Mouse (Mus musculus) B cell, adult 62 days (primary cell): Measurements from ENCODE around the gene Hist1h3g. TPM values are rescaled to one million over a fixed set of nuclear protein-coding genes. Genes with fewer than 3 reads are reported as not detected.

Source experiments
- total RNA-seq: library from RNA; stranded (reverse); gene quantifications from 4 replicates; pipeline ENCODE4 v1.2.4, GENCODE M21; 2023

The Hist1h3g gene
- total RNA-seq, 1 experiment from 2014 or later: 5.5 TPM

Other genes starting within 250 kb of the Hist1h3g start
- gene Zfp322a, start 166.2 kb upstream of the Hist1h3g start, total RNA-seq: 15.1 to 19.7 TPM (median 15.9 TPM) in 4 replicates
- gene Abt1, start 111.6 kb upstream of the Hist1h3g start, total RNA-seq: 18.2 to 20.1 TPM (median 19.1 TPM) in 4 replicates
- gene Btn1a1, start 69.5 kb upstream of the Hist1h3g start, total RNA-seq: not detected in 4 replicates
- 0.63 to 1.2 TPM (median 0.94 TPM) in 4 replicates for gene Btn2a2, start 46.6 kb upstream of the Hist1h3g start, total RNA-seq
- 312 to 413 TPM (median 355 TPM) in 4 replicates for gene Hist1h4h, start 4.4 kb upstream of the Hist1h3g start, total RNA-seq
- 8.2 to 18.3 TPM (median 14.4 TPM) in 4 replicates for gene Hist1h2af, start 1.5 kb upstream of the Hist1h3g start, total RNA-seq
- gene Hist1h2bh, start 8.0 kb downstream of the Hist1h3g start, total RNA-seq: 9.7 to 15.7 TPM (median 11.4 TPM) in 4 replicates
- gene Hist1h3f, start 8.6 kb downstream of the Hist1h3g start, total RNA-seq: 116 to 135 TPM (median 127 TPM) in 4 replicates
- 64.1 to 86.2 TPM (median 72.6 TPM) in 4 replicates for gene Hist1h4f, start 16.2 kb downstream of the Hist1h3g start, total RNA-seq
- gene Hist1h1d, start 17.8 kb downstream of the Hist1h3g start, total RNA-seq: 20.7 to 25.2 TPM (median 22.9 TPM) in 4 replicates
- gene Hist1h3e, start 26.9 kb downstream of the Hist1h3g start, total RNA-seq: 302 to 339 TPM (median 312 TPM) in 4 replicates
- 20.2 to 28.2 TPM (median 23.3 TPM) in 4 replicates for gene Hist1h2ae, start 35.8 kb downstream of the Hist1h3g start, total RNA-seq
- gene Hist1h2bg, start 36.0 kb downstream of the Hist1h3g start, total RNA-seq: 455 to 535 TPM (median 493 TPM) in 4 replicates
- gene Hist1h2bf, start 38.8 kb downstream of the Hist1h3g start, total RNA-seq: 223 to 279 TPM (median 234 TPM) in 4 replicates
- gene Hist1h2ad, start 39.0 kb downstream of the Hist1h3g start, total RNA-seq: 18.6 to 61.8 TPM (median 42.9 TPM) in 4 replicates
- gene Hist1h3d, start 40.3 kb downstream of the Hist1h3g start, total RNA-seq: 33.1 to 41.7 TPM (median 35.9 TPM) in 4 replicates
- gene Hist1h4d, start 46.2 kb downstream of the Hist1h3g start, total RNA-seq: 149 to 174 TPM (median 170 TPM) in 4 replicates
- 31.4 to 39.8 TPM (median 37.8 TPM) in 4 replicates for gene Hist1h2be, start 85.7 kb downstream of the Hist1h3g start, total RNA-seq
- 317 to 365 TPM (median 333 TPM) in 4 replicates for gene Hist1h1e, start 87.1 kb downstream of the Hist1h3g start, total RNA-seq
- gene Hist1h2ac, start 148.5 kb downstream of the Hist1h3g start, total RNA-seq: 9.3 to 10.9 TPM (median 9.8 TPM) in 4 replicates
- gene Hist1h2bc, start 148.8 kb downstream of the Hist1h3g start, total RNA-seq: 16.6 to 23.0 TPM (median 18.7 TPM) in 4 replicates
- gene Hist1h1t, start 160.4 kb downstream of the Hist1h3g start, total RNA-seq: 0.67 to 1.3 TPM in 2 of 4 replicates, not detected in the others
- 174 to 205 TPM (median 189 TPM) in 4 replicates for gene Hist1h4c, start 163.0 kb downstream of the Hist1h3g start, total RNA-seq
- gene Hfe, start 175.4 kb downstream of the Hist1h3g start, total RNA-seq: 0.48 to 1.5 TPM (median 1.1 TPM) in 4 replicates
- 857 to 1,008 TPM (median 880 TPM) in 4 replicates for gene Hist1h1c, start 203.4 kb downstream of the Hist1h3g start, total RNA-seq
- gene Hist1h3c, start 210.2 kb downstream of the Hist1h3g start, total RNA-seq: 9.0 to 14.7 TPM (median 11.7 TPM) in 4 replicates
- 65.5 to 82.0 TPM (median 72.9 TPM) in 4 replicates for gene Hist1h2bb, start 211.3 kb downstream of the Hist1h3g start, total RNA-seq
- gene Hist1h2ab, start 215.7 kb downstream of the Hist1h3g start, total RNA-seq: 38.9 to 112 TPM (median 74.0 TPM) in 4 replicates
- gene Hist1h3b, start 216.8 kb downstream of the Hist1h3g start, total RNA-seq: 29.5 to 64.1 TPM (median 35.4 TPM) in 4 replicates
- 81.8 to 123 TPM (median 110 TPM) in 4 replicates for gene Hist1h4b, start 221.6 kb downstream of the Hist1h3g start, total RNA-seq
- 189 to 269 TPM (median 202 TPM) in 4 replicates for gene Hist1h4a, start 225.8 kb downstream of the Hist1h3g start, total RNA-seq
- gene Hist1h3a, start 227.0 kb downstream of the Hist1h3g start, total RNA-seq: 385 to 444 TPM (median 390 TPM) in 4 replicates
- 35.5 to 38.6 TPM (median 37.0 TPM) in 4 replicates for gene Hist1h1a, start 228.2 kb downstream of the Hist1h3g start, total RNA-seq
- gene Trim38, start 234.5 kb downstream of the Hist1h3g start, total RNA-seq: not detected in 4 replicates